Mouse (Mus musculus): ENCODE measurements around the gene Olfr582. TPM values are rescaled to one million over a fixed set of nuclear protein-coding genes. Genes with fewer than 3 reads are reported as not detected.

Gene Olfr582
- polyA plus RNA-seq (2017; shearing (Covaris generic)): not detected

- ATAC-seq: no peak
Measured at GRCm38 (mm10) chr7:103037724-103038123, at the start of gene Olfr582. Olfr582 (plus strand) TSS chr7:103038024.

- no peak for ATAC-seq
Measured at GRCm38 (mm10) chr7:102989224-102989623, 48.6 kb upstream of the Olfr582 start, which contains the start of gene Olfr578. Olfr578 (minus strand) TSS chr7:102989324.

- ATAC-seq: no peak
Measured at GRCm38 (mm10) chr7:103051000-103051399, 13.2 kb downstream of the Olfr582 start, which contains the start of gene Olfr583. Olfr583 (plus strand) TSS chr7:103051300.

- ATAC-seq: no peak
Measured at GRCm38 (mm10) chr7:103081585-103081984, 43.8 kb downstream of the Olfr582 start, which contains the start of gene Olfr584. Olfr584 (plus strand) TSS chr7:103081885.

Other genes with a start within 250 kb of the Olfr582 start
- gene Olfr564, start 234.5 kb upstream of the Olfr582 start, polyA plus RNA-seq (2017; shearing (Covaris generic)): not detected
- not detected for gene Olfr566, start 179.3 kb upstream of the Olfr582 start, polyA plus RNA-seq (2017; shearing (Covaris generic))
- gene Olfr568, start 160.9 kb upstream of the Olfr582 start, polyA plus RNA-seq (2017; shearing (Covaris generic)): not detected
- gene Olfr569, start 147.1 kb upstream of the Olfr582 start, polyA plus RNA-seq (2017; shearing (Covaris generic)): not detected
- not detected for gene Olfr570, start 143.4 kb upstream of the Olfr582 start, polyA plus RNA-seq (2017; shearing (Covaris generic))
- gene Olfr571, start 120.5 kb upstream of the Olfr582 start, polyA plus RNA-seq (2017; shearing (Covaris generic)): under 1 TPM in 1 of 2 experiments, not detected in 1; 0.07 TPM
- not detected for gene Olfr572, start 113.6 kb upstream of the Olfr582 start, polyA plus RNA-seq (2017; shearing (Covaris generic))
- gene Olfr573-ps1, start 95.4 kb upstream of the Olfr582 start, polyA plus RNA-seq (2017; shearing (Covaris generic)): not detected
- not detected for gene Olfr574, start 89.6 kb upstream of the Olfr582 start, polyA plus RNA-seq (2017; shearing (Covaris generic))
- gene Olfr575, start 79.2 kb upstream of the Olfr582 start, polyA plus RNA-seq (2017; shearing (Covaris generic)): not detected
- not detected for gene Olfr576, start 75.4 kb upstream of the Olfr582 start, polyA plus RNA-seq (2017; shearing (Covaris generic))
- gene Olfr577, start 62.1 kb upstream of the Olfr582 start, polyA plus RNA-seq (2017; shearing (Covaris generic)): not detected
- gene Olfr578, start 48.7 kb upstream of the Olfr582 start, polyA plus RNA-seq (2017; shearing (Covaris generic)): not detected
- gene Olfr583, start 13.3 kb downstream of the Olfr582 start, polyA plus RNA-seq (2017; shearing (Covaris generic)): not detected
- gene Olfr584, start 43.9 kb downstream of the Olfr582 start, polyA plus RNA-seq (2017; shearing (Covaris generic)): not detected
- gene Olfr585, start 59.7 kb downstream of the Olfr582 start, polyA plus RNA-seq (2017; shearing (Covaris generic)): not detected
- not detected for gene Olfr586, start 87.6 kb downstream of the Olfr582 start, polyA plus RNA-seq (2017; shearing (Covaris generic))
- gene Olfr588-ps1, start 102.9 kb downstream of the Olfr582 start, polyA plus RNA-seq (2017; shearing (Covaris generic)): not detected
- gene Olfr589, start 118.3 kb downstream of the Olfr582 start, polyA plus RNA-seq (2017; shearing (Covaris generic)): not detected
- gene Olfr591, start 140.3 kb downstream of the Olfr582 start, polyA plus RNA-seq (2017; shearing (Covaris generic)): not detected
- gene Olfr592, start 146.8 kb downstream of the Olfr582 start, polyA plus RNA-seq (2017; shearing (Covaris generic)): not detected
- gene Olfr593, start 173.8 kb downstream of the Olfr582 start, polyA plus RNA-seq (2017; shearing (Covaris generic)): not detected
- gene Olfr594, start 179.0 kb downstream of the Olfr582 start, polyA plus RNA-seq (2017; shearing (Covaris generic)): not detected
- gene Usp17ld, start 214.5 kb downstream of the Olfr582 start, polyA plus RNA-seq (2017; shearing (Covaris generic)): not detected

Data from CD4-positive, CD25-positive, alpha-beta regulatory T cell, adult 4 months (primary cell).